Mouse (Mus musculus) gonadal fat pad, adult 2 months (tissue): ENCODE measurements around the gene C8g. TPM values are rescaled to one million over a fixed set of nuclear protein-coding genes. Genes with fewer than 3 reads are reported as not detected.

Experiments used
- DNase-seq: peaks from one replicate; pipeline ENCODE4 v3.0.0-alpha.2; 2012; ENCODE audit warnings: low read depth
- polyA plus RNA-seq: library from polyadenylated mRNA; depleted of rRNA; stranded (reverse); fragments of >200 nt; gene quantifications from 2 replicates; pipeline ENCODE4 v1.2.3, GENCODE M21; 2012; rRNA removed

C8g gene
- polyA plus RNA-seq, 1 experiment: 15.8 TPM

- no peak for DNase-seq
These were observed 32.3 kb downstream of the C8g start for GRCm38 (mm10) chr2:25468962-25469915.

DNA sequence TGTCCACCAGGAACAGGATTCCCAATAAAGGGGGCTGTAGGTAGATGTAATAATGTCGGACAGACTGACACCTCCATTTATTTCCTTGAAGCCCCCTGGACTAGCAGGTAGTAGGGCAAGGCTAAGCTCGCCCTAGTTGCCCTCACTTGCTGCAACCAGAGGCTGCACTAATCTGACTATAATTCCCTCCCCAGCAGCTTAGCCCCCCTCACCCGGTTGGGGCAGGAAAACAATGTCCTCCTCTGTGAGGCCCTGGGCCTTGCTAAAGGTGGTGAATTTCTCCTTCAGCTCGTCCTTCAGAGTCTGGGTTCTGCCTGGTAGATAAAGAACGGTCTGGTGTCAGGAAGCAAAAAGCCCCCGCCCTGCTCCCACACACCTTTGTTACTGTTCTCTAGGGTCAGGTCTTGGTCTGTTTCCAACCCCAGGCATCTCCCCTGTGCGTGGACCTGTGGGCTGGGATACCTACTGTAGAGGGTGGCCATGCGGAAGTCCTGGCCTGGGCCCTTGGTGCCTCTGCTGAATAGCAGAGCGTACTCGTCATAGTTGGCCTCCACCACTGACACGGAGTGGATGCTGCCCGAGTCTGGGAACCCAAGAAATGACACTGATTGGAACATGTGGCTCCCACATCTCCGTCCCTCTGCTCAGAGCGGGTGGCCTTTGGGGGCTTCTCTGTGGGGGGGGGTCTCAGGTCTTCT is 33.8 kb downstream of the C8g start:
- DNase-seq: no peak

DNA sequence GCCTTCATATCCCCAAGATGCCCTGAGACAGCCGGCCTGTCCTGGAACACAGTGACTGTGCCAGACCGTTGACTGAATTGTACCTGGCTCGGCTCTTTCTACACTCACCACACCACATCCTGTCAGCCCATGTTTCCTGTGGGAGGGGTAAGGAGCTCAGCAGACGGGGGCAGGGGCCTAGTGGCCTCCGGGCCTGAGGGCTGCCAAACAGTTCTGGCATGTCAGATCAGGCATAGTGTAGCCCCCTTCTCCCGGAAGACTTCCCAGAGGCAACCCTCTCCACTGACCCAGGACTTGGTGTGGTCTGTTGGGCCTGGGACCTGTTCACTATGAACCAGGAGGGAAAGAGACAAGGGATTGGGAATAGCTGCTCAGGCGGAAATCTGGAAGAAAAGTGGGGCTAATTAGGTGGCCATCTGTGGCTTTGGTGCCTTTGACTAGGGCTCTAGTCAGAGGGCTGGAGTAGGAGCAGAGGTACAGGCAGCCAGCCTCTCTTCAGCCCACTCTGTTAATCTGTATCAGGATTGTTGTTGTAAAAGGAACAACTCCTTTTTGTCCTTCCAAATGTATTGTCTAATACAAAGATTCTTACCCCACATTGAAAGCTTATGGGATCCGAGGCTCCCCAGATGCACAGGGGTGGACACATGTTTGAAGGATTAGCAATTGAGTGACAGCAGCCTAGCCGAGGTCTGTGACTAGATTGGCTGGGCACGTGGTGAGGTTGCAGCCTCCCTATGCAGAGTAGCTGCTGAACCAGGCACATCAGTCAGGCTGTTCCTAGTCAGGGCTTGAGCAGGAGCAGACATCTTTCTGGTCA is 35.5 kb downstream of the C8g start:
- DNase-seq: no peak

GRCm38 (mm10) chr2:25465256-25465655 is 36.3 kb downstream of the C8g start:
- DNase-seq: no peak

DNA sequence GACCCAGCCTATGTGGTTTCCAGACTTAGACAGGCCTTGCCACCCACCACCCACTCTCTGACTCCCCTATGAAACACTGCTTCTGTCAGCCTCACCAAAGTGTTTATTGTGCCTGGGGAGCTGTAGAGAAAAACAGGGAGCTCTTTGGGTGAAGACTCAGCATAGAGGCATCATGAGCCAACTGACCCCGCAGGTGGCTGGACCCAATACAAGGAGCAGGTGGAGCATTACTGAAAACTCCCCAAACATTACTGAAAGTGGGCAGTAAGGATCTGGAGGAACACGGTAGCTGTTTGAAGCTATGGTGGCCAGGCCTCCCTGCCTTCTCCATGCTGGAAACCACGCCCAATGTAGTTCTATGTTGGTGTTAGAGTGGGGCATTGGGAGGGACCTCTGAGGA is 37.9 kb downstream of the C8g start:
- no peak for DNase-seq

GRCm38 (mm10) chr2:25461407-25461806 is 40.1 kb downstream of the C8g start:
- no peak for DNase-seq

GRCm38 (mm10) chr2:25460551-25461309 is 40.8 kb downstream of the C8g start, which contains the start of gene Paxx:
Gene Paxx, minus strand, starts transcription at chr2:25461094.
- peak; percentile 73 for DNase-seq

- DNase-seq: no peak
These were observed 41.4 kb downstream of the C8g start for GRCm38 (mm10) chr2:25460135-25460534.

DNA sequence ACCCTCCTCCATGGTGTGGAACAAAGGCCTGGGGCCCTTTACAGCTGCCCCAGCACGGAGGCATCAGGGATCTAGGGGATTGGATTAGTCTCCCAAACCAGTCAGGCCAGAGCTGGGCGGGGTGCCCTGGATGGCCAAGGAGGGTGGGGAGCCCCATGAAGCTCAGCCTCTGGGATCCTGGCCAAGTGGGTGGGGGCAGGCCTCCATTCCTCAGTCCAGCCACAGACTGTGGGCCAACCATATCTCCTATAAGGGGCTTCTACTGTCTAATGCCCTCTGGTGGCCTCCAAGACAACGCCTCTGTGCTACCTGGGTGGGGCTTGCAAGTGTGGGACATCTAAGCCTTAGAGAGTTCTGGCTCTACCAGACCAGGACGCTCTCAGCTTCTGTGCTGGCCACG is 42.6 kb downstream of the C8g start:
- DNase-seq: no peak

- no peak for DNase-seq
These were observed 44.3 kb downstream of the C8g start for GRCm38 (mm10) chr2:25457022-25457896.

DNA sequence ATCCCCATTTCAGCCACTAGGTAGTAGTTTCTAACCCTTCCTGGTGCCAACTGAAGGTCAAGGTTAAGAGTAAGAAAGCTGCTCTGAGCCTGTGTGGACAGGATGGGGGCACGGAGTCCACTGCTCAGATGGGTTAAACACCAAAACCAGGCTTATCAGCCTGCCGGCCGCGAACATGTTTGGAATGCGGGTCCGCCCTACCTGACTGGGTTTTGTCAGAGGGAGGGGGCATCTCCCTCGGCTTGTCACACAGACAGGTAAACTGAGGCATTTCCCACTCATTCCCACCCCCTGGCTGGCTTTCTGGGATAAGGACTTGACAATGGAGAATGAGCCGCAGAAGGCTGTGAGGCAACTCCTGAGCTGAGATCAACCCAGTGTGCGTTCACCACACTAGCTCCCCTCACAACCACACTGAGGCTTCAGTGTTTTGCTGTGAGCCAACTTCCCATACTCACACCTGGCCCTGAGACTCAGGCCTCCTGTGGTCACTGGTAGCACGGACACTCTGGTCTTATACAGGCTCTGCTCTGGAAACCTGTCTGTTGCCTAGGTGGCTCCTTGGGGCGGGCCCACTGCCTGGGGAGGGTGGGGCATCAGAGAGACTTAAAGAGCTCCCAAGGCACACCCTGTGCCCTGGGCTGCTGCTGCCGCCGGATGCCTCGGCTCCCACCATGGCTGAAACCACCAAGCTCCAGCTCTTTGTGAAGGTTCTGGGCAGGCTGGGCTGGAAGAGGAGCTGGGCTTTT is 45.1 kb downstream of the C8g start, which contains the start of gene Clic3:
Gene Clic3 (plus strand): TSS at position 634 of the 749 bp plus-strand sequence.
- no peak for DNase-seq

DNA sequence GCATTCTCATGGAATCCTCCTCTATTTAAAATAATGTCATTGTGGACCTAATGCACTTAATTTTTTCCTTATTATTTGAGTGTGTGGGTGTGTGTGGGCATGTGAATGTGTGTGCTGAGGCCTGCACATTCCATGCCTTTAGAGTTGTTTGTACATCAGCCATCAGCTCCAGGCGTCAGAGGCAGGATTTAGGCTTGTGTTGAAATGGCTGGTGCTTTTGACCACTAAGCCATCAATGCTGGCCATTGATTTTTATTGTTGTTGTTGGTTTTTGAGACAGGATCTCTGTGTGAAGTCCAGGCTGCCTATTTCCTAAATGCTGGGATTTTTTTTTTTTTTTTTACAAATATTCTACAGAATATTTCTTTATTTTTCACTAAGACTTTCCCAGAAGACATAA is 48.6 kb downstream of the C8g start:
- no peak for DNase-seq

DNA sequence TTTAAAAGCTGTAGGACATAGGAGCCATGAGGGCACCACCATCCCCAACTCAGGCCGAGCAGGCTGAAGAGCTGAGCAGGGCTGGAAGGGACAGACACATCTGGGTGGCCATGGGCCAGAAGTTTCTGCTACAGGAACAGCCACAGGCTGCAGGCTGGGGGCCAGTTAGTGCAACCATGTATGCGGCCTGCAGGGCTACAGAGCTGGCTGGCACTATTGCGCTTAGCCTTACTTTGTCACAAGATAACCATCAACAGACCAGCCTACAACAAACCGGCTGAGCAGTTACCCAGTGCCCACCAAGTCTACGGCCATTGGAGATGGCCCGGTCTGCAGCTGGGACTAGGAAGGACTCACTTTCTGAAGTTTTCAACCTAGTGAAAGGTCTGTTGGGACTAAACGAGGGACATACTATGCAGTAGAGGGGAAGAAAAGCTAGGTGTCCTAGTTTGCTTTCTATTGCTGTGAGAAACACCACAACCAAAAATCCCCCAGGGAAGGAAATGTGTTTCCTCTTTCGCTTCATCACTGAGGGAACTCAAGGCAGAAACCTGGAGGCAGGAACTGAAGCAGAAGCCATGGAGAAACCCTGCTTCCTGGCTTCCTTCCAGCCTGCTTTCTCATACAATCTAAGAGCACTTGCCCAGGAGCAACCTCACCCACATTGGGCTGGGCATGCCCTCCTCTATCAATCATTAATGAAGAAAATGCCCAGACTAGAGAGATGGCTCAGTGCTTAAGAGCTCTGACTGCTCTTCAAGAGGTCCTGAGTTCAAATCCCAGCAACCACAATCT is 50.5 kb downstream of the C8g start:
- no peak for DNase-seq

Other genes with a start within 250 kb of the C8g start
- 63.3 and 66.2 TPM in 2 replicates for gene Tmem203, start 246.3 kb downstream of the C8g start, polyA plus RNA-seq
- gene Tprn, start 239.1 kb downstream of the C8g start, polyA plus RNA-seq: 11.4 and 20.5 TPM in 2 replicates
- gene Ssna1, start 229.3 kb downstream of the C8g start, polyA plus RNA-seq: 44.6 and 56.3 TPM in 2 replicates
- gene Anapc2, start 229.2 kb downstream of the C8g start, polyA plus RNA-seq: 119 and 122 TPM in 2 replicates
- gene Tmem210, start 213.6 kb downstream of the C8g start, polyA plus RNA-seq: 1.4 and 2.0 TPM in 2 replicates
- gene Lrrc26, start 211.8 kb downstream of the C8g start, polyA plus RNA-seq: 5.1 and 7.0 TPM in 2 replicates
- gene Grin1, start 182.5 kb downstream of the C8g start, polyA plus RNA-seq: 0.12 and 0.15 TPM in 2 replicates
- 11.2 and 25.1 TPM in 2 replicates for gene Man1b1, start 169.4 kb downstream of the C8g start, polyA plus RNA-seq
- 18.1 and 28.0 TPM in 2 replicates for gene Dpp7, start 145.4 kb downstream of the C8g start, polyA plus RNA-seq
- gene Uap1l1, start 136.0 kb downstream of the C8g start, polyA plus RNA-seq: 38.0 and 38.6 TPM in 2 replicates
- gene Sapcd2, start 129.4 kb downstream of the C8g start, polyA plus RNA-seq: 3.0 and 4.3 TPM in 2 replicates
- 64.7 and 75.2 TPM in 2 replicates for gene Entpd2, start 105.8 kb downstream of the C8g start, polyA plus RNA-seq
- 140 and 154 TPM in 2 replicates for gene Npdc1, start 102.4 kb downstream of the C8g start, polyA plus RNA-seq
- 0.47 and 0.57 TPM in 2 replicates for gene Fut7, start 78.5 kb downstream of the C8g start, polyA plus RNA-seq
- gene Abca2, start 73.0 kb downstream of the C8g start, polyA plus RNA-seq: 187 and 437 TPM in 2 replicates
- gene Clic3, start 44.9 kb downstream of the C8g start, polyA plus RNA-seq: 103 and 188 TPM in 2 replicates
- gene Paxx, start 40.6 kb downstream of the C8g start, polyA plus RNA-seq: 124 and 139 TPM in 2 replicates
- gene Ptgds, start 31.7 kb downstream of the C8g start, polyA plus RNA-seq: 1,300 and 1,863 TPM in 2 replicates
- gene Lcn12, start 7.8 kb downstream of the C8g start, polyA plus RNA-seq: 234 and 311 TPM in 2 replicates
- 19.2 and 54.8 TPM in 2 replicates for gene Fbxw5, start 969 bp downstream of the C8g start, polyA plus RNA-seq
- gene Traf2, start 45.2 kb upstream of the C8g start, polyA plus RNA-seq: 13.7 and 17.0 TPM in 2 replicates
- 115 and 139 TPM in 2 replicates for gene Edf1, start 56.1 kb upstream of the C8g start, polyA plus RNA-seq
- gene Mamdc4, start 73.1 kb upstream of the C8g start, polyA plus RNA-seq: 8.0 and 13.4 TPM in 2 replicates
- 57.5 and 83.3 TPM in 2 replicates for gene Phpt1, start 73.5 kb upstream of the C8g start, polyA plus RNA-seq
- gene Ajm1, start 80.0 kb upstream of the C8g start, polyA plus RNA-seq: 1.4 and 2.0 TPM in 2 replicates
- 58.5 and 65.8 TPM in 2 replicates for gene Rabl6, start 106.8 kb upstream of the C8g start, polyA plus RNA-seq
- 1.0 and 1.6 TPM in 2 replicates for gene Ccdc183, start 116.0 kb upstream of the C8g start, polyA plus RNA-seq
- 72.5 and 74.2 TPM in 2 replicates for gene Tmem141, start 120.3 kb upstream of the C8g start, polyA plus RNA-seq
- gene Fcna, start 126.3 kb upstream of the C8g start, polyA plus RNA-seq: 18.2 and 19.1 TPM in 2 replicates
- 4,084 and 9,522 TPM in 2 replicates for gene Lcn8, start 151.4 kb upstream of the C8g start, polyA plus RNA-seq
- gene Lcn5, start 156.2 kb upstream of the C8g start, polyA plus RNA-seq: 3,609 and 5,181 TPM in 2 replicates
- 342 and 466 TPM in 2 replicates for gene Lcn6, start 175.1 kb upstream of the C8g start, polyA plus RNA-seq
- 996 and 1,118 TPM in 2 replicates for gene Lcn10, start 181.0 kb upstream of the C8g start, polyA plus RNA-seq
- gene Obp2a, start 198.3 kb upstream of the C8g start, polyA plus RNA-seq: 25.9 and 27.0 TPM in 2 replicates
- 208 and 344 TPM in 2 replicates for gene Bmyc, start 205.0 kb upstream of the C8g start, polyA plus RNA-seq
- gene Obp2b, start 235.3 kb upstream of the C8g start, polyA plus RNA-seq: 0.19 and 0.22 TPM in 2 replicates